Mouse (Mus musculus) left cerebral cortex, postnatal 36 days (tissue): Measurements from ENCODE around the gene Hic1. TPM values are rescaled to one million over a fixed set of nuclear protein-coding genes. Genes with fewer than 3 reads are reported as not detected.

Experiments used
- DNase-seq, 2 experiments: peaks; one replicate each; pipeline ENCODE4 v3.0.0; 2021 to 2022; ENCODE audit warnings: low spot score in 2 of 2, mixed read lengths in 1 of 2
- intact Hi-C: fragments of 180-260 bp; cut with DNase I; formaldehyde crosslinking; loops from one replicate; pipeline ENCODE4 v1.15.1; 2025
- microRNA-seq: library from miRNA; unstranded; fragments of <30 nt; microRNA quantifications from one replicate; pipeline ENCODE4 v1.2.0, GENCODE M21; 2022
- total RNA-seq, 2 experiments: library from RNA; stranded (reverse); gene quantifications; 2 replicates each; pipeline ENCODE4 v1.2.3; 2021

The Hic1 gene
- total RNA-seq, 2 experiments from 2014 or later, result 2.7 to 3.3 TPM

GRCm38 (mm10) chr11:75134485-75135068, 34.7 kb downstream of the Hic1 start:
- intact Hi-C loops, result loop anchor here (10.0 kb wide), 1 partner anchor 150 kb away; no protein-coding TSS in a partner anchor
- no peak for DNase-seq

DNA sequence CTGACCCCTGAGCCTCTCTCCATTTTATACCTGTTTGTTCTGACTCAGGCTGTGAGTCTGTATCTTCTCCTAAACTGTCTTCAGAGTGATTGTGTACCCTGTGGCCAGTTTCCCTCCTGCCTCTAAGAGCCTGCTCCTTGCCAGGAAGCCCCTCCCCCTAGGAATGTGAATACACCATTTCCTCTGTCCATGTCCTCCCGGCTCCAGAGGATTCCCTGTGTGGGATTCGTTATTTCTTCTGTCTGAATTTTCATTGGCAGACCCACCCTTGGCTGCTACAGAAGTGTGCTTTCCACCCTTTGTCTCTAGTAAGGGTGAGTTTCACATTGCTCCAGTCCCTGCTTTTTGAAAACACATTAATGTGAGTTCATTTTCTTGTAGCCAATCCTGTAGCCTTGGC, 35.4 kb downstream of the Hic1 start:
- intact Hi-C loops, result loop anchor here (10.0 kb wide), 1 partner anchor 149 kb away; no protein-coding TSS in a partner anchor
- DNase-seq, result no peak

DNA sequence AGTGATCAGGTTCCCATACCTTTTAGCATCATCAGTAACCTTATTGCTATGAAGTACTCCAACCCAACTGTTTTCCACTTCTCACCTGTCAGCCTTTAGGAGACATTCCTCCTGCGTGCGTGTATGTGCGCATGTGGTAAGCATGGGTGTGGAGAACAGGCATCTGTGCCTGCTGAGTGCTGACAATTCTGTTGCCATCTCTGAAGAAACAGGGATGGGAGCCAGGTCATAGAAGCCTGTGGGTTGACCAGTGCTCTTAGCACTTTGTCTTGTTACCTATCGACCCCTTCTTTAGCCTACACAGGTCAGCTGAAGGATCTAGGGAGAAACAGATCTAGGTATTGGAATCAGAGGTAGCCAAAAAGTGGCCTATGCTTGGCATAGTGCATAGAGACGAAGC, 35.9 kb downstream of the Hic1 start:
- intact Hi-C loops, result loop anchor here (10.0 kb wide), 1 partner anchor 149 kb away; no protein-coding TSS in a partner anchor
- no peak for DNase-seq

GRCm38 (mm10) chr11:75132278-75132677, 37.0 kb downstream of the Hic1 start:
- intact Hi-C loops, result loop anchor here (10.0 kb wide), 1 partner anchor 147 kb away; no protein-coding TSS in a partner anchor
- peak; percentile 35 to 64 for DNase-seq

DNA sequence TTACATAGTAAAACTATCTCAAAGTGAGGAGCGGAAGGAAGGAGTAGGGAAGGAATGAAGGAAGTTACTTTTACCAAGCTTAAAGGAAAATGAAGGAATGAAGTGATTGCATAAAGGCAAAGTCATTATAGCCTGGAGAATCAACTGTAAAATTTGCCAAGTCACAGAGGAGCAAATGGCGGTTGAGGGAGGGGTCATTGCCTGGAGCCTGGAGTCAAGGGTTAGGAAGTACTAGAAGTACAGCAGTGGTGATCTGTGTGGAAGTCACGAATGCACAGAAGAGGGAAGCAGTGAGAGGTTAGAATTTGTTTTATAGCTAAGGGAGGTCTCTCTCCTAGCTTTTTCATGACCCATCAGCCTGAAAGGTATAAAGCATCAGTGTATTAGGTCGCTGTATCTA, 38.0 kb downstream of the Hic1 start:
- DNase-seq, result no peak
- intact Hi-C loops, result loop anchor here (10.0 kb wide), 1 partner anchor 146 kb away; no protein-coding TSS in a partner anchor

DNA sequence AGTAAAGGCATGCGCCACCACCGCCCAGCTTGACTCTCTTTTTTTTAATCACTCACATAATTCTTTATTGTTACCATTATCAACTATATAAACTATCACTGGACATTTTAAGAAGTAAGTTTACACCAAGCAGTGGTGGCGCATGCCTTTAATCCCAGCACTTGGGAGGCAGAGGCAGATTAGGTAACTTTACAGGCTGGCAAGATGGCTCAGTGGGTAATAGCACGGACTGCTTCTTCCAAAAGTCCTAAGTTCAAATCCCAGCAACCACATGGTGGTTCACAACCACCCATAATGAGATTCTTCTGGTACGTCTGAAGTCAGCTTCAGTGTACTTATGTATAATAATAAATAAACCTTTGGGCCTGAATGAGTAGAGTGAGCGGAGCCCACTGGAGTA, 39.8 kb downstream of the Hic1 start:
- no peak for DNase-seq
- intact Hi-C loops, result no loop called here

GRCm38 (mm10) chr11:75126384-75126783, 42.9 kb downstream of the Hic1 start:
- intact Hi-C loops, result no loop called here
- no peak for DNase-seq

DNA sequence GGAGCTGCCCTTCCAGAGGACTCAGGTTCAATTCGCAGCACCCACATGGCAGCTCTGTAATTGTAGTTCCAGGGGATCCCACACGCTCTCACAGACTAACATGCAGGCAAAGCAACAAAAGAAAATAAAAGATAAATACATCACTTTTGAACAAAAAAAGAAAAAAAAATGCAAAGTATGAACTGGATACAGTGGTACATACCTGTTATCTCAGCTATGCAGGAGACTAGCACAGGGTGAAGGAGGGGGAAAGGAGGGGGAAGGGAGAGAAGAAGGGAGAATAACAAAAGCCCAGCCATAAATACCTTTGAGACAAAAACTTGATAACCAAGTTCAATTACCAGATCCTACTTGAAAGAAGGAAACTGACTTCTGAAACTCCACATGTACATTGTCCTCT, 44.9 kb downstream of the Hic1 start:
- intact Hi-C loops, result no loop called here
- DNase-seq, result no peak

DNA sequence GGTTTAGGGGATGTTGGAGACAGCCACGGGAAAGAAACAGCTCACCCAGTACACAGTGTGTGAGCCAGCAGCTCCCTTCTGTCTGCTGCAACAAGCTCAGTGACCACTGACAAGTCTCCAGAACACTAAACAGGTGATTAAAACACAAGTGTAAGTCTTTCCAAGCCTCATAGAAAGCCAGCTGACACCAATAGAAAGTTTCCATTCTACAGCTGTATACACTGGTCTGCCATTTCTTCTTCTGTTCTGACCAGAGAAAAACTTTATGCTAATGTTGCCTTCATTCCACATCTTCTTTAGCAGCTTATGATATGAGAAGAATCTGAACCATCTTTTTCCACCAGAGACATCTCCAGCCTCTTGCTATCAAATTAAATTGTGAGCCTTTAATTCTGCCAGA, 48.0 kb downstream of the Hic1 start:
- DNase-seq, result no peak
- intact Hi-C loops, result no loop called here

DNA sequence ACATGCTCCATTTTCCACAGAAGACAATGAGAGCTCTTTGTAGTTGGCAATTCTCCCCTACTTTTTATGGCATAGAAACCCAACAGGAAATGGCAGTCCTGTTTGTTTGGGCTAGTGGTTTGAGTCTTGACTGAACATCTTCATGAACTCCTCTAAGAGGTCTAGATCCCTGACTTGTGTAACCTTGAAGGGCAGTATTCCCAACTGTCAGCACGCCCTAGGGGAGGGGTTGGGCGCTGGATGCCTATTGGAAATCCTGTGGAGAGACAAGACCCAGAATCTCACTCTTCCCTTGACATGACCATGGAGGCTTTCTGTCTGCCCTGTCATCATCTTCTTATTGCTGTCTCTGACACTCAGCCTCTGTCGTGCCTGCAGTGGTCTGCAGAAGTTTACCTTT, 49.5 kb downstream of the Hic1 start:
- DNase-seq, result no peak
- intact Hi-C loops, result no loop called here

DNA sequence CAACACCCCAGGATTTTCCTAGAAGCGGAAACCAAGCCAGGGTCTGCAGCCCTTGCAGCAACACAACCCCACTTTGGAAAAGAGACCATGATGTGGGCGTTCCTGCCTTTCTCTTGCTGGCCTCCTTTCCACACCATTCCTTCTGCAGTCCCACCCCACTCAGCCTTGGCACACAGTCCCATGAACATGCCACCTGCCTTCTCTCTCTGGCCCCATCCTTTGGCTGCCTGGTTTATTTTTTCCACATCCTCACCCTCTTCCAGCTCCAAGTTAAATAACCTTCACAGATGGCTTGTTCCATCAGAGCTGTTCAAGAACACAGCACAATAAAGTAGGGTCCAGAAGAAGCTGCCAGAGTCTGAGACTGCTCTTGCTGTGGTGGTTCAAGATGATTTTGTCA, 50.0 kb downstream of the Hic1 start:
- intact Hi-C loops, result no loop called here

DNA sequence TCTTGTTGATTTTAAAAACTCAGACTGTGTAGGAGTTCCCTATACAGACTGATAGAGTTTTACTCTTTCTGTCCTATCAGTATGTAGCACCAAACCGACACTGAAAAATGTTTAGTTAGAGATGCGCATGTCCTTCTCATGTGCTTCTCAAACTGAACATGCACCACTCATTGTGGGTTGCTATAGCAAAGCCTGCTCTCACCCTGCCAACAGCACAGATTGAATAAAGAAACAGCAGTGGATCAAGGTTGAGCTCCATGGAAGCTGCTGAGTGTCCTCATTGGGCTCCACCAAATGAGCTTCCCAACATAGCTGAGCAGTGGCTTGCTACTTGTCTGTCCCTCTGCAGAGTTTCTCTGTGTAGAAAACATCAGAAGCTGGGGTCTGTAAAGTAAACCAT, 51.2 kb downstream of the Hic1 start:
- peak; percentile 23 to 27 for DNase-seq
- intact Hi-C loops, result no loop called here

More for the DNA sequence above, 50.0 kb downstream of the Hic1 start:
- peak; percentile 63 to 78 for DNase-seq

GRCm38 (mm10) chr11:75116379-75116778, 52.9 kb downstream of the Hic1 start:
- no peak for DNase-seq
- intact Hi-C loops, result no loop called here

Small RNA genes within 50 kb of the gene (microRNA-seq; reads per million reads assigned to microRNA genes)
- 59,575 reads per million, percentile 99 among the genes with 10 or more reads in this experiment for gene Mir132
- gene Mir212, result 1,216 reads per million, percentile 80 among the genes with 10 or more reads in this experiment

Other genes with a start within 250 kb of the Hic1 start
- gene Smg6, start 243.7 kb downstream of the Hic1 start, total RNA-seq, result 10 to 100 TPM; 27.2 to 31.2 TPM
- gene Srr, start 243.6 kb downstream of the Hic1 start, total RNA-seq, result 10 to 100 TPM; 86.2 to 88.2 TPM
- gene Ovca2, start 9.3 kb upstream of the Hic1 start, total RNA-seq, result 10 to 100 TPM; 11.0 to 13.3 TPM
- gene Dph1, start 21.7 kb upstream of the Hic1 start, total RNA-seq, result 10 to 100 TPM; 25.3 to 25.6 TPM
- gene Rtn4rl1, start 24.3 kb upstream of the Hic1 start, total RNA-seq, result 10 to 100 TPM; 83.5 to 88.3 TPM
- 10 to 100 TPM; 44.0 to 47.1 TPM for gene Rpa1, start 178.8 kb upstream of the Hic1 start, total RNA-seq
- gene Smyd4, start 178.9 kb upstream of the Hic1 start, total RNA-seq, result 10 to 100 TPM; 13.2 to 16.4 TPM